Mouse (Mus musculus): Measurements from ENCODE around the gene Arhgef18.
A peak's percentile ranks its signal among the peaks of the same experiment; 100 is the strongest.

The Arhgef18 gene

DNA sequence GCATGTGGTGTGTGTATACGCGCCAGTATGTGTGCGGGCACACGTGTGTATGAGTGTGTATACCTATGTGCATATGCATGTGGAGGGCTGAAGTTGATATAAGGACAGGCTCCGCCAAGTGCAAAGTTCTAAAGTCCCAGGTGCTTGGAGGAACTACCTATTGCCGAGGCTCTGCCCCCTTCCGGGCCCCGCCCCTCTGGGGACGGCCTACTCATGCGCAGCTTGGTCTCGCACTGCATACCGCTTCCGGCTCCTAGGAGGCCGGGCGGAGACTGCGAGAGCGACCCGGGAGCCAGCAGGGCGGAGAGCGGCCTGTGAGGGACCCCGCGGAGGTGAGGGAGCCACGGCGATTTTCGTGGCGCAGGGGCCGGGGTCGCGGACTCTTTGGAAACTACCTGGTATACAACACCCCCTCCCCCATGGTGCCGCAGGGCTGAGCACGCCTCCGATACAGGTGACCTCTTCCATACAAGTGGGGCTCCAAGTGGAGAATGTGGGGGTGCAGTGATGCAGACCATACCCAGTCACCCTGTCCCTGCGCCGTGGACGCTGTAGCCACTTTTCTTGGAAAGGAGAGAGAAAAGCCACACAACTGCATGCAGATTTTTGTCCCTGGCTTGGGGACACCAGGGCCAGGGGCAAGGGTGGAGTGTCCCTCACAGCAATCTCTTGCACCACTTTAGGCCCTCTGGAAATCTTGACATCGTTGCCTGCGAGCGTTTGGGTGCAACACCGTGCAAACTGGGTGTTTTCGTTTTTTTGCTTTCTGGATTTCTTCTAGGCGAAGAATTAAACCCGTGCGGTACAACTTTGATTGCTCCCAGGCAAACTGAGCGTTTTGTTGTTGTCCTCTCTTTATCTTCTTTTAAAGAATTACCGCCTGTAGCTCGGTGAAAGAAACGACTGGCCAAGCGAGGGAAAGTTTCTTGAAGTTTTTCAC lies at the start of gene Arhgef18:
Gene Arhgef18 (plus strand): TSS at position 236 of the 940 bp plus-strand sequence.
- DNase-seq (ENCODE audit: low spot score): peak; percentile 87

GRCm38 (mm10) chr8:3345337-3345736 lies 47.5 kb upstream of the Arhgef18 start:
- DNase-seq (ENCODE audit: low spot score): no peak

DNA sequence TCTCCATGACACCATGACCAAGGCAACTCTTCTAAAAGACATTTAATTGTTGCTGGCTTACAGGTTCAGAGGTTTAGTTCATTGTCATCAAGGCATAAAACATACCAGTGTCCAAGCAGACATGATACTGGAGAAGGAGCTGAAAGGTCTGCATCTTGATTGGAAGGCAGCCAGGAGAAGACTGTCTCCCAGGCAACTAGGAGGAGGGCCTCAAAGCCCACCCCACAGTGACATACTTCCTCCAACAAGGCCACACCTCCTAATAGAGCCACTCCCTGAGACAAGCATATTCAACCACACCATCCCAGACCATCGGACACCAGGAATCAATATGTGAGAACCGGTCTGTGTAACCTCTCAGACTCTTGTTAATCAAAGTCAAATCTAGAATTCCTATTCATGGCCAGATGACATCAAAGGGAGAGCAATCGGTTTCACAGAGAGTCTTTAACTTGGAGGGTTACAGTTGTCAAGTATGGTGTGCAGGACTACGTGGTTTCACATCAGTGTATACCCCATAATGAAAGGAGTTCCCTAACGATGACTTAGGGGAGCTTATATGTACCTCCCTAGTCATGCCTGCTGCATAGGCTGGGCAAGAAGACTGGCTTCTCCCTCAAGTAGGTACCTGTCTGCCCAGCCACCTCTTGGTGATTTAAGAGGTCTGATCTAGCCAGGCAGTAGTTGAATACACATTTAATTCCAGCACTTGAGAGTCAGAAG lies 46.0 kb upstream of the Arhgef18 start:
- DNase-seq (ENCODE audit: low spot score): no peak

DNA sequence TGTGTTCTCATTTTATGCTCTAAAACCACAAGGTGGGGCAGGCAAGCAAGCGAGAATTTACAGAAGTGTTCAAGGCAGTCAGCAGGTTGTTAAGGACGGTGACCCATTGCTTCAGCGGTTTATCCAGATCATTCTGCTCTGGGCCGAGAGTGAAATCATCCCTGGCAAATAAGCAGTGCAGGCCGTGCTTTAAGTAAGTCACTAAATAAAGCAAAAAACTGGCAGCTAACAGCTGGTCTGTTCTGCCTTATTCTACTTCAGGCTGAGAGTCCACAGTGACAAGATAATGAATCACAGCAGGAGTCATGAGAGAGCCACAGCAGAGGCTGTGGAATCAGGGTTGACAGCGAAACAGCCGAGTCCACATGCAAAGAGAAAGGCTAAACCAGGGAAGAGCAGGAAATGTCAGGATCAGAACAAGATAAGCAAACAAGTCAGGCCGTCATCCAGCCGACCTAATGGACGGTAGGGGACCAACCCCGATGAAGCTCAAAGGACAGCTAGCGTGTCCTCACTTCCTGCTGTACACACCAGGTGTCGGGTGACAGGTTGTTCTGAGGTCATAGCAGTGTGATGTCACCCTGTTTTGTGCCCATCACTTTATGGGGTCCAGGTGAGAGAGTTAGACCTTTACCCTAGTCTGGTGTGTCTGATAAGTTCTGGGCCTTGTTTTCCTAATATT lies 44.5 kb upstream of the Arhgef18 start:
- DNase-seq (ENCODE audit: low spot score): peak; percentile 65

GRCm38 (mm10) chr8:3350747-3351146 lies 42.1 kb upstream of the Arhgef18 start:
- no peak for DNase-seq (ENCODE audit: low spot score)

DNA sequence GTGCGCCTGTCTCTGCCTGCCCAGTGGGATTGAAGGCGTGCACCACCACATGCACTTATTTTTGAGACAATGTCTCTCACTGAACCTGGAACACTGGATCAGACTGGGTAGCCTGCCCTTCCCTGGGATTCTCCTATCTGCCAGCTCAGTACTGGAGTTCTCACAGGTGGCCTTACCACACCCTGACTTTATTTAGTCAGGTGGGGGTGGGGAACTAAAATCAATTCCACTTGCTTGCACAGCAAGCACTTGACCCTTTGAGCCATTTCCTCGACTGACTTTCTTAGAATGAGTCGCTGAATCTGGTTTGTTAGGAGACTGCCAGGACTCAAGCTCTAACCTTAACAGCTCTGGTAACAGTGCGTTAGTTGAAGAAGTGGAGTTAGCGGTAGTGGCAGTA lies 40.1 kb upstream of the Arhgef18 start:
- no peak for DNase-seq (ENCODE audit: low spot score)

- no peak for DNase-seq (ENCODE audit: low spot score)
These were observed 39.5 kb upstream of the Arhgef18 start, which contains the start of gene A430078G23Rik for GRCm38 (mm10) chr8:3353189-3353810. A430078G23Rik (plus strand) TSS chr8:3353415.

- DNase-seq (ENCODE audit: low spot score): no peak
These were observed 38.9 kb upstream of the Arhgef18 start for GRCm38 (mm10) chr8:3353811-3354442.

DNA sequence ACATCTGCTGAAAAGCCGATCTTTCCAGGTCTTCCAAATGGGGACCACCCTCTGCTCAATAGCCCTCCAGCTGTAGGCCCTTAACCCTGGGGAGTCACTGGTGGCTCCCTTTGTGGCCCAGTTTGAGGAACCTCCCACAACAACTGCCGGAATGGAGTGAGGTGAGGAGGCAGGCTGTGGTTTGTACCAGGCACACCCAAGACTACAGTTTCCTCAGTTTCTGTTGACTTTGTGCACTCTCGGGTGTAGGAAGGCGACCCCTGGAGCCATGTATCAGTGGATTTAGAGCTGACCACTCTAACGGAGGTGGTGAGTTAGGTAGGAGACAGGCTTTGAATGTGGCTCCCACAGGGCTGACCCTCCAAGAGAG lies 38.4 kb upstream of the Arhgef18 start:
- no peak for DNase-seq (ENCODE audit: low spot score)

DNA sequence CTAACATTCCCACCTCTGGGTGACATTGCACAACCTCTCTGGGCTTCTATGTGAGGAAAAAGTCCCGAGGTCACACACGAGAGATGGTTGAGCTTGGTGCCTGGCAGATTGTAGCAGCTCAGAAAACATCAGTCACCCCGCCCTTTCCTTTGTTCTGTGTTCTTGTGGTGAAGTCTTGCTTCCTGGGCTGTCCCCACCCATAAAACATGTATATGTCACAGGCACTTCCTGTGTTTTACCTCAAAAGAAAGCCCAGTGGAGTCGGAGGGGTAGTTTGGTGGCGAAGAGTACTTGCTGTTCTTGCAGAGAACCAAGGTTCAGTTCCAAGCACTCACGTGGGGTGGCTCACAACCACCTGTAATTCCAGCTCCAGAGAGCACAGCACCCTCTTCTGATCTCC lies 37.2 kb upstream of the Arhgef18 start:
- DNase-seq (ENCODE audit: low spot score): no peak

- peak; percentile 92 for DNase-seq (ENCODE audit: low spot score)
These were observed 34.7 kb upstream of the Arhgef18 start for GRCm38 (mm10) chr8:3358060-3358459.

DNA sequence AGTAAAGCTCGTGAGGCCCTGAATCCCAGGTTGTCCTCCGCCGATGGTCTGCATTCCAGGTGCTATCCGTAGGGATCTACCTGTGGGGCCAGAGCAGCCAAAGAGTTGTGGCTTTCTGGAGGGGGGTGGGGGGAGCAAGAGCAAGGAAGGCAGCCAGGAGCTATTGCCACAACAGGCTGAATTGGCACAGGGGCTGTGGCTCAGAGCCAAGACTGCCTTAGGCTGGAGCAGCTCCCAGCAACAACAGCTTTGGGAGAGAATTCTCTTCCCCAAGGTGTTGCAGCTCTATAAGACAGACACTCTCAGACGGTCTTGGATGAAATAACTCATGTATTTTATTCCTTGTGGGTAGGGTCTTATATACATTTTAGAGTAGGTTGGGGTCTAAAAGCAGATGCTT lies 25.7 kb upstream of the Arhgef18 start:
- DNase-seq (ENCODE audit: low spot score): peak; percentile 59

GRCm38 (mm10) chr8:3368091-3368490 lies 24.7 kb upstream of the Arhgef18 start:
- no peak for DNase-seq (ENCODE audit: low spot score)

- no peak for DNase-seq (ENCODE audit: low spot score)
These were observed 17.1 kb upstream of the Arhgef18 start for GRCm38 (mm10) chr8:3375748-3376147.

- peak; percentile 39 for DNase-seq (ENCODE audit: low spot score)
These were observed 16.0 kb upstream of the Arhgef18 start for GRCm38 (mm10) chr8:3376641-3377274.

DNA sequence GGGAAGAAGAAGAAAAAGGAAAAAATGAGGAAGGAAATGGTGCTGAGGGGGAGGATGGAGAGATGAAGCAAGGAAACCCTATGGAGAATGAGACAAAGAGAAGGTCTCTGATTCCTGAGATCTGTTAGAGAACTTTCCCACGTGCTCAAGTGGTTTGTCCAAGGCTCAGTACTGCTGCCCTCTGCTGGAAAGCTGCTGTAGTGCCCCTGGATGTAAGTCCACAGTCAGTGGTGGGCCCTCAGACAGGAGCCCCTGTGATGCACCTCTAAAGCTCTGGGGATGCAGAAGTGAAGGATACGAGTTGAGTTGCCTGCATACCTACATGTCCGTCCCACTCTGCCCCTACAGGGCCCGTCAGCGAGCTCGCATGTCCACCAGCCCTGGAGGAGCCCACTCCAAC lies 5.5 kb upstream of the Arhgef18 start:
- DNase-seq (ENCODE audit: low spot score): peak; percentile 82

- no peak for DNase-seq (ENCODE audit: low spot score)
These were observed 4.0 kb upstream of the Arhgef18 start for GRCm38 (mm10) chr8:3388591-3389338.

DNA sequence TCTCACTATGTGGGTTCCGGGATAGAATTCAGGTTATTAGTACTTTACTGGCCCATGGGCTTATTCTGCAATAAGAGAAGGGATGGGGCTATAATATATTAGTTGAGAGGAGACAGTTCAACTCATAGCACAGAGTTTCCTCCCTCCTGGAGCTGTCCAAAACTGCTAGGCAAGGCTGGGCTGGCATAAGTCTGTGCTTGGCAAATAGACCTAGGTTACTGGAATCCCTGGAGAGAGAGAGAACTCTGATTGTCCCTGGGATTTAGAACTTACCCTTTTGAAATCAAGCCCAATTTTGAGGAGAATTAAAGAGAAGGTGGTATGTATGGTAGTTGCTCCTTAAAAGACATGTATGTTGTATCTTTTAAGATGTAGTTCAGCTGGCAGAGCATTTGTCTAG lies 3.3 kb upstream of the Arhgef18 start:
- DNase-seq (ENCODE audit: low spot score): peak; percentile 55

GRCm38 (mm10) chr8:3392293-3392692 lies 513 bp upstream of the Arhgef18 start:
- no peak for DNase-seq (ENCODE audit: low spot score)

DNA sequence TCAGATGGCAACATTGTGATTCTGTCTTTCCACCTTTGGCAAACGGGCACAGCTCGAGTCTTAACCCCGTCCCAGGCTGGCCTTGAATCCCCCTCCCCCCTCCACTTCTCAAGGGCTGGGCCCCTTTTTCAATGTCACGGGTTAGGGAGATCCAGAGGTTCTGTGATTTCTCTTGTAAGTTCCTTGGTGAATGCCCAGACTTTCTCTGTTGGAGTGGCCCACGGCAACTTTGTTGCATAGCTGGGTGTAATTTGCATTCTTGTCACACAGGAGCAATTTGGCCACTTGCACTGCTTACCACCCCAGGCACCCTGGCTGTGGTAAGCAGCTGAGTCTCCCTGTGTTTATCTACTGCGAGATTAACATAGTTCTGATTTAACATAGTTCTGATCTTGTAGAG lies 1.8 kb downstream of the Arhgef18 start:
- DNase-seq (ENCODE audit: low spot score): no peak

Measured in adipocyte (in vitro differentiated cells).